Mouse (Mus musculus) embryonic facial prominence, embryonic 12.5 days (tissue): ENCODE measurements around the gene Dzip1. TPM values are rescaled to one million over a fixed set of nuclear protein-coding genes. Genes with fewer than 3 reads are reported as not detected.
A peak's percentile ranks its signal among the peaks of the same experiment; 100 is the strongest.

ENCODE experiments used
- ATAC-seq: fragments of 200-750 bp; cut with Nextera tagmentation; 2 replicates; pipeline ENCODE4 v1.8.0; 2017; ENCODE audit not compliant: insufficient number of reproducible peaks, insufficient read depth, low FRiP score, low TSS enrichment
- H3K27ac ChIP-seq: fragments of 300-500 bp; sonication (generic); 2 replicates; pipeline ENCODE4 v1.5.1; 2016; ENCODE audit warnings: mild to moderate bottlenecking
- H3K27me3 ChIP-seq: fragments of 300-500 bp; sonication (generic); 2 replicates; pipeline ENCODE4 v1.6.1; 2016; ENCODE audit warnings: mild to moderate bottlenecking, moderate library complexity
- H3K36me3 ChIP-seq: fragments of 300-500 bp; sonication (generic); 2 replicates; pipeline ENCODE4 v1.6.1; 2016; ENCODE audit warnings: mild to moderate bottlenecking
- H3K4me1 ChIP-seq: fragments of 300-500 bp; sonication (generic); 2 replicates; pipeline ENCODE4 v1.6.1; 2016
- H3K4me2 ChIP-seq: fragments of 300-500 bp; sonication (generic); replicated peaks from 2 replicates; pipeline ENCODE4 v1.6.1; 2016; ENCODE audit warnings: mild to moderate bottlenecking, moderate library complexity
- H3K4me3 ChIP-seq: fragments of 300-500 bp; sonication (generic); 2 replicates; pipeline ENCODE4 v1.5.1; 2016; ENCODE audit warnings: mild to moderate bottlenecking
- H3K9ac ChIP-seq: fragments of 300-500 bp; sonication (generic); 2 replicates; pipeline ENCODE4 v1.6.1; 2016; ENCODE audit warnings: mild to moderate bottlenecking, moderate library complexity
- H3K9me3 ChIP-seq: fragments of 300-500 bp; sonication (generic); 2 replicates; pipeline ENCODE4 v1.6.1; 2016; ENCODE audit warnings: mild to moderate bottlenecking, moderate library complexity
- WGBS: fragments of 180-500 bp; shearing (Covaris S2); methylation state at CpG from one replicate; pipeline ENCODE4 v1.1.7; 2016; 5-methylcytosine and 5-hydroxymethylcytosine counted together
- polyA plus RNA-seq: library from polyadenylated mRNA; unstranded; fragments of >200 nt; fragmentation: Nextera tagmentation; extraction: Ambion mirVana; gene quantifications from 2 replicates; pipeline ENCODE4 v1.2.1, GENCODE M21; 2016

Dzip1 gene
- 43.0 and 48.0 TPM in 2 replicates for polyA plus RNA-seq

DNA sequence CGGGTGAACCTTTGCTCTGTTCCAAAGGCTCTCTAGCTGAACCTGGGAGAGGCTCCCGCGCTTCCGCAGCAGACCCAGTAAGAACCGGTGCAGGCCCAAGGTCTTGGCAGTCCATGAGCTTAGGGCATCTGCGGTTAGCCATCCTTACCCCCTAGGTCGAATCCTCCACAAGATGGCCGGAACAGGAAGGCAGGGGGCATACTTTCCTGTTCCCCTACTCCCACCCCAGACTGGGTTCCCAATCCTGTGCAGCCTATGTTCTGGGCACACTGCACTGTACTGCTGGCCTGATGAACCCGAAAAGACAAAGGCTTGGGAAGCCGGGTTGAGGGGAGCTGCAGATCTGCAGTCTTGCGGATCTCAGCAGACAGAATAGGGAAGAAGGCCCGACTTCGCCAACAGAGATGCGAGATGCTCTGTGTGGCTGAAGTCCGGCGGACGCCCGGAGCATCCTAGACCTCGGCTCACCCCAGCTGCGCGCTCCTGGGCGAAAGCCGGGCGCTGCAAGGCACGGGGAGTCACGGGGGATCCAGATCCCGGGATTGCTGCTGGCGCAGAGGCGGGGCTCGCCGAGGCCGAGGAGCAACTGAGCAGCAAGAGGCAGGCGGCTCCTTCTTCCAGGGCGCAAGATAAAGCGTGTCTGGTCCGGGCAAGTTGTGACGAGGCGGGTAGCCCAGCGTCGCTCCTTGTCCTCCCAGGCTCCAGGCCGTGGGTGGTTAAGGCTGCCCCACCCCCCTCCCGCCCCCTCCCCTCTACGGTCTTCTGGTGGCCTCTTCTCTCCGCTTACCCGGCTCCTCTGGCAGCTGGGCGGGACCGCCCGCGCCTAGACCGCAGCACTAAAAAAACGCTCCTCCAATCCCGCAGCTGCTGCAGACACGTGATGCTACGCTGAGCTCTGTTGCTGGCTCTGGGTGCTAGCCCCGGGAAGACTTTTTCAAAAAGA, at the start of gene Dzip1:
Dzip1 (minus strand) TSS at position 788 of the 943 bp plus-strand sequence.
- peak within 1 kb of the TSS; percentile 73 for H3K4me3 ChIP-seq
- H3K4me2 ChIP-seq, result peak within 1 kb of the TSS; percentile 80
- H3K27ac ChIP-seq, result peak within 1 kb of the TSS; percentile 94
- no peaks in the 10 kb centered on the region for H3K9me3 ChIP-seq
- ATAC-seq, result peak; percentile 92
- H3K27me3 ChIP-seq, result 0 out of 2 replicates have a peak, but pooled peaks cover 5% of the 10 kb centered on the region
- H3K4me1 ChIP-seq, result peaks cover 35% of the 10 kb centered on the region
- H3K36me3 ChIP-seq, result no peaks in the 10 kb centered on the region; the same call in 1 of the 2 replicates
- H3K9ac ChIP-seq, result peak within 1 kb of the TSS; percentile 75
- under 1% methylated on average over 55 of the region's 55 CpGs for WGBS

DNA sequence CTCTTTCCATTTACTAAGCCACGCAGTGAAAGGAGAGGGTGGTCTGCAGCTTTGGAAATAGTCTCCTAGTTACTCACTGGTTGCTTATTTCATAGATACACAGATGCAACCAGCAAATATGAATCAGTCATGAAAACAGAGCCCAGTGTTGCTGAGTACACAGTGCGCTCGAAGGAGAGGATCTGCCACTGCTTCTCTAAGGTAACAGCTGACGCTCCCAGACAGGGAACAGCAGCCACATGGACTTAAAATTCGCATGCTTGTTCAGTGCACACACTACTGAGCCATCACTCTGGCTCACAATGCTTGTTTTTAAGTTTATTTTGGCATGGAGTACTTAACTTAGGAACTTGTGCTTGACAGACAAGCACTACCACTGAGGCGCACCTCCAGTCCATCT, 47.0 kb upstream of the Dzip1 start:
- H3K27ac ChIP-seq, result no peak overlapping the region
- no peak overlapping the region for H3K4me3 ChIP-seq
- H3K27me3 ChIP-seq, result no peaks in the 10 kb centered on the region
- no peaks in the 10 kb centered on the region for H3K4me1 ChIP-seq
- ATAC-seq, result no peak
- WGBS, result 97% methylated on average over 6 of the region's 6 CpGs
- H3K36me3 ChIP-seq, result peaks cover 62% of the 10 kb centered on the region
- no peaks in the 10 kb centered on the region for H3K9me3 ChIP-seq
- no peak overlapping the region for H3K4me2 ChIP-seq
- H3K9ac ChIP-seq, result no peak overlapping the region

DNA sequence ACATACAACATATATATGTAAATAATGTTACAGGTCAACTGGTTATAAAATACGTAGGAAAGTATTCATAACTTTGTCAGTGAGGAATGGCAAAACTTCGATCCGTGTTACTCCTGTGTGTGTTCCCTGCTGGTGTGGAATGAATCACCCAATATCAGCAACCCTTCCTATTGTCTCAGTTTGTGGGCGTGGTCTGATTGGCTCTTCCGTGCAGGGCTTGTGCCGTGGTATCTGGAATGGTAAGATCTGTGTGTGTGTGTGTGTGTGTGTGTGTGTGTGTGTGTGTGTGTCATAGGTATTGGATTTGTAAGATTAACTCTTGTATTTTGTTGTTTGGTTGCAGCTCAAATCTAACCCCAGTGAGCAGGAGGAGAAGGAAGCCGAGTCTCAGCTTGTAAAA, 42.4 kb upstream of the Dzip1 start:
- no peak overlapping the region for H3K27ac ChIP-seq
- ATAC-seq, result no peak
- H3K9me3 ChIP-seq, result no peaks in the 10 kb centered on the region
- H3K36me3 ChIP-seq, result peaks cover 50% of the 10 kb centered on the region
- no peak overlapping the region for H3K9ac ChIP-seq
- 88% methylated on average over 7 of the region's 7 CpGs for WGBS
- H3K4me1 ChIP-seq, result no peaks in the 10 kb centered on the region
- no peak overlapping the region for H3K4me2 ChIP-seq
- no peaks in the 10 kb centered on the region for H3K27me3 ChIP-seq
- H3K4me3 ChIP-seq, result no peak overlapping the region

DNA sequence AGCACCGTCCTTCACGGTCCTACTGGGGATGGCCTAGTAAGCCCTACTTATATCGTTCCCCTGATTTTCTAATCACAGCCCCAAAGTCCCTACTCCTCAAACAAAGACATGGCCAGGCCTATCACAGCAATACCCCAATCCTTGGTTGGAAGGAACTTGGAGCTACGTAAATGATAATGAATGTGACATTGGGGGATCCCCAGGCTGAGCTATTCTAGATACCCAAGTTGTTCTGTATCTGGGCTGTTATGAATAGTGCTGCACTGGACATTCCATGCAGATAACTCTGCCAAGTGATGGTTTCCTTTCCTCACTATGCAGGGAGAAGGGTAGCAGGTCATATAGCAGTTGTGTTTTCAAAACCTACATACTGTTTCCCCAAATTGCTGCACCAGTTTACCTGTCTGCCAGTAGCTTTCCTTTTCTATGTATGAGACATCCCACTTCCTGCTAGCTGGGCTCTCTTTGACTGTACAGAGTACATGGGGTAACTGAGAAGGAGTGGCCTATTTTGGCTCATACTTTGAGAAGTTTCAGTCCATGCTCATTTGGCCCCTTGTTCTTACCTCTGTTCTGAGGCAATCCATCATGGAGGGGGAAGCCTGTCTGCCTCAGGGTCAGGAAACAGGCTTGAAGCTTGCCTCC, 40.2 kb upstream of the Dzip1 start:
- H3K4me3 ChIP-seq, result no peak overlapping the region
- no peak overlapping the region for H3K9ac ChIP-seq
- 95% methylated on average over 4 of the region's 4 CpGs for WGBS
- H3K36me3 ChIP-seq, result peaks cover 47% of the 10 kb centered on the region
- H3K4me1 ChIP-seq, result no peaks in the 10 kb centered on the region
- no peaks in the 10 kb centered on the region for H3K9me3 ChIP-seq
- no peak overlapping the region for H3K4me2 ChIP-seq
- no peak for ATAC-seq
- H3K27ac ChIP-seq, result no peak overlapping the region
- H3K27me3 ChIP-seq, result no peaks in the 10 kb centered on the region

DNA sequence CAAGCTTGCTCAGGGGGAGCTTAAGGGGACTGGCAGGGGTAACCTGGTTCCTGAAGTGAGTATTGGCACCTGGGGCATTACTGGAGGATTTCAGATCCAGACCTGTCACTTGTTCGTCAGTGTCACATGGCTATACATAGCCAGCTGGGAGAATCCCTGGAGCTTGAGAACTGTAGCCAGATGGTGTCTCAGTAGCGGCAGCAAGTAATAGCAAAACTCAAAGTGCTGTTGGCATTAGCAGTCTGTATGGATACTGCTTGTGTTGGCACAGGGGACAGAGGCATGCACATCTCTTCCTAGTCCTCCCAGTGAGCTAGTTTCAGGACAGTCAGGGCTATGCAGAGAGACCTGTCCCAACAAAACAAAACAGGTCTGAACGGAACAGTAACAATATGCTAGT, 32.8 kb upstream of the Dzip1 start:
- Histone ChIP-seq H3K4me3 (no peak overlapping the region), H3K27ac (no peak overlapping the region), H3K4me1 (no peaks in the 10 kb centered on the region), H3K9me3 (no peaks in the 10 kb centered on the region), H3K36me3 (peaks cover 51% of the 10 kb centered on the region), H3K27me3 (no peaks in the 10 kb centered on the region), H3K4me2 (no peak overlapping the region), H3K9ac (no peak overlapping the region)
- WGBS, result 92% methylated on average over 3 of the region's 3 CpGs
- ATAC-seq, result no peak

DNA sequence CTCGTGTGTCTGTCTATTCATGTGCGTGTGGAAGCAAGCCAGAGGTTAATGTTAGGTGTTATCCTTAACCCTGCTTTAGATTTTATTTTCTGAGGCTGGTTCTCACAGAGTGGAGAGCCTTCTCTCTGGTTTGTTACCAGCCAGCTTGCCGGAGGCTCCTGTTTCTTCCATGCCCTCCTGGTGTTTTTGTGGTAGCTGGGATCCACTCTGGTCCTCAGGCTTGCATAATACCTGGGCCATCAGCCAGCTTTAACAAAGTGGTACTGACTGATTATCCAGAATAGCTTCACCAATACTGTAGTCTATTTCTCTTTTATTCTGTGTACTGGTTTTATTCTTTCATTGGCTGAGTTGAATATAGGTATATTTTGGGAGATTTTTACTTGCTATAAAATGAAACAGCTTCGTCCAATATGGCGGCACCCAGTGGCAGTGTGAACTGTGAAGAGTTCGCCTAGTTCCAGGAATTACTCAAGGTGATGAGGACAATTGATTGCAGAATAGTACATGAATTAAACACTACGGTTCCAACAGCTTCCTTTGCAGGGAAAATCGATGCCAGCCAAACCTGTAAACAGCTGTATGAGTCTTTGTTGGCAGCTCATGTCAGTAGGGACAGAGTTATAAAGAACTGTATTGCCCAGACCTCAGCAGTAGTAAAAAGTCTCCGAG, 26.8 kb upstream of the Dzip1 start:
- Histone ChIP-seq H3K9me3 (no peaks in the 10 kb centered on the region), H3K9ac (no peak overlapping the region)
- ATAC-seq, result no peak

DNA sequence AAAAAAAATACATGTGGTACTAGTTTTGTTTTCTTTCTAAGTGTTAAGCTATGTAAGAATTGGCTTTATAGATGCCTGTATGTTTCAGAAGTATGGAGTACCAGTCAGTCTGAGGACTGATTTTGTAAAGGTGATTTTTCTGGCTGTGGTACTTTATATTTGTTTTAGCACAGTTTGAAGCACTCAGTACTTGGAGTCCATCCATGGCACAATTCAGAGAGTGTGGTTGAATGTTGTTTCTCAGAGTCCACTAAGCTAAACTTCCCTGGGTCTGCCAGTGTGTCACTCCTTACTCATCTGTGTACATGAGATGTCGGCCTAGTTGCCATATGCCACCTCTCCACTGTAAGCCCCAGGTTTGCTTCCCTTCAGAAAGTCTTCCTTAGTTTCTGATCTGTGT, 23.6 kb upstream of the Dzip1 start:
- Histone ChIP-seq H3K9me3 (no peaks in the 10 kb centered on the region), H3K27me3 (no peaks in the 10 kb centered on the region), H3K27ac (no peak overlapping the region), H3K4me3 (no peak overlapping the region), H3K4me2 (no peak overlapping the region), H3K4me1 (no peaks in the 10 kb centered on the region), H3K9ac (no peak overlapping the region), H3K36me3 (peaks cover 7% of the 10 kb centered on the region)
- WGBS, result 90% methylated on average over 1 of the region's 1 CpGs
- ATAC-seq, result no peak

More for the DNA sequence above, 26.8 kb upstream of the Dzip1 start:
- H3K36me3 ChIP-seq, result peaks cover 14% of the 10 kb centered on the region
- WGBS, result 94% methylated on average over 9 of the region's 9 CpGs
- no peaks in the 10 kb centered on the region for H3K4me1 ChIP-seq
- H3K27me3 ChIP-seq, result no peaks in the 10 kb centered on the region
- no peak overlapping the region for H3K27ac ChIP-seq
- no peak overlapping the region for H3K4me2 ChIP-seq
- no peak overlapping the region for H3K4me3 ChIP-seq

DNA sequence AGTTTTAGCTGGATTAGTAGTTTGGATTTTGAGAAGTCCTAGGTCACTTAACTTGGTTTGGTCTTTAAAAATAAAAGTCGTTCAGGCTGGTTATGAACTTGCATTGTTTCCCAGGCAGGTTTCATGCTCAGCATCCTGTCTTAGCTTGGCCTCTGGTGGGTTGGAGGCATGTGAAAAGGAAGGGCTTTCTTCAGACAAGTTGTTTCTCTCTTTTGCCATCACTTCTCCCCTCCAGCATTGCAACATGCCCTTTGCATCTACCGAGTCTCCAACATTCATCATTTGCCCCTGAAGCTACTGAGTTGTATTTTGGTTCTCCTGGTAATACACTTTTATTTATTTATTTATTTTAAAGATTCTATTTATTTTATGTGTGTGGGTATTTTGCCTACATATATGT, 19.4 kb upstream of the Dzip1 start:
- no peaks in the 10 kb centered on the region for H3K27me3 ChIP-seq
- H3K4me3 ChIP-seq, result no peak overlapping the region
- no peak for ATAC-seq
- no peak overlapping the region for H3K9ac ChIP-seq
- H3K4me2 ChIP-seq, result no peak overlapping the region
- H3K36me3 ChIP-seq, result no peaks in the 10 kb centered on the region
- peaks cover 7% of the 10 kb centered on the region for H3K4me1 ChIP-seq
- H3K9me3 ChIP-seq, result no peaks in the 10 kb centered on the region
- 80% methylated on average over 2 of the region's 2 CpGs for WGBS
- H3K27ac ChIP-seq, result no peak overlapping the region

DNA sequence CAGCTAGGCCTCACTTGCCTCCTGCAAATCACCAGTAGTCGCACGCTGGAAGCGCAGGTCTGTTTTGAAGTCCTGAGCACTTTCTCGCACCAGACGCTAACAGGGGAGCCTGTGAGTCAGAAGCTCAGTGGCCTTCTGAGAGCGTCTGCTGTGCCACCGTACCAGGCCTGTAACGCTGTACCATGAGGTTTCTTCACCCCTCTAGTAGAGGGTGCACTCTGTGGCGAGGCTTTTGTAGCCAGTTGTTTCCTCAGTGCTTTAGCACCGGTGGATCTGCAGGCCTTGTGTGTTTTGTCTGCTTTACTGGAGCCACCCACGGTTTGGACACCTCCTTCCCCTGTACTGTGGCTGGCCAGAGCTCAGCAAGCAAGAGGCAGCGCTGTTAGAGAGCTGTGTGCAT, 16.8 kb upstream of the Dzip1 start:
- WGBS, result 52% methylated on average over 12 of the region's 12 CpGs
- Histone ChIP-seq H3K4me3 (no peak overlapping the region), H3K4me2 (no peak overlapping the region), H3K4me1 (peaks cover 17% of the 10 kb centered on the region), H3K36me3 (no peaks in the 10 kb centered on the region), H3K27ac (no peak overlapping the region), H3K9me3 (no peaks in the 10 kb centered on the region), H3K27me3 (no peaks in the 10 kb centered on the region), H3K9ac (no peak overlapping the region)
- no peak for ATAC-seq

DNA sequence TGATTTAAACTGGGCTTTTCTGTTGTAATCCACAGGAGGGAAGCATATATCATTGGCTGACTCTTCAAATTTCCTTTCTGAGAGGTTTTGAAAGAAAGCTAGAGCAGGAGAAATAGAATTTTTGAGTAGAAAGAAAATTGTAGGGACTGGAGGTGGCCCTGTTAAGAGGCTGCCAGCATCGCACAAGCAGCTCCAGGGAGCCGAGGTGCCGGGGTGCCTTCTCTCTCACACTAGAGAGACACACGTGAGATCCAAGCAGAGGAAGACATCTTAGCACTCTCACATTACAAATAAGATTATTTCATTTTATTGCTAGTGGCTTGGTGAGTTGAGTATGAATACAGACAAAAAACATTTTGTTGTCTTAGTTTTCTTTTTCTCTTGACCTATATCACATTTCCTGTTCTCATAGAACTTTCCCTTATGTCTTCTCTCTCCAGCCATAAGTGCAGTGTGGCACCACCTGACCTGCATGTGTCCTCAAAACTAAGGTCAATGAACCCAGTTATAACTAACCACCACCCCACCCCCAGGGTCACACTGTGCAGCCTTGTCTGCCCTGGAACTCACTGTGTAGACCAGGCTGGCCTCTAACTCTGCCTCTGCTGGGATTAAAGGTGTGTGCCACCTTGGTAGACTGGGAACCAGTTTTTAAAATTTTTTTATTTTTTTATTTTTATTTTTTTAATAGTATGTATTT, 15.7 kb upstream of the Dzip1 start:
- no peak overlapping the region for H3K4me3 ChIP-seq
- no peaks in the 10 kb centered on the region for H3K9me3 ChIP-seq
- no peak overlapping the region for H3K4me2 ChIP-seq
- H3K36me3 ChIP-seq, result no peaks in the 10 kb centered on the region
- ATAC-seq, result no peak
- H3K27ac ChIP-seq, result no peak overlapping the region
- H3K9ac ChIP-seq, result no peak overlapping the region
- H3K4me1 ChIP-seq, result peaks cover 23% of the 10 kb centered on the region
- H3K27me3 ChIP-seq, result no peaks in the 10 kb centered on the region
- 72% methylated on average over 4 of the region's 4 CpGs for WGBS

DNA sequence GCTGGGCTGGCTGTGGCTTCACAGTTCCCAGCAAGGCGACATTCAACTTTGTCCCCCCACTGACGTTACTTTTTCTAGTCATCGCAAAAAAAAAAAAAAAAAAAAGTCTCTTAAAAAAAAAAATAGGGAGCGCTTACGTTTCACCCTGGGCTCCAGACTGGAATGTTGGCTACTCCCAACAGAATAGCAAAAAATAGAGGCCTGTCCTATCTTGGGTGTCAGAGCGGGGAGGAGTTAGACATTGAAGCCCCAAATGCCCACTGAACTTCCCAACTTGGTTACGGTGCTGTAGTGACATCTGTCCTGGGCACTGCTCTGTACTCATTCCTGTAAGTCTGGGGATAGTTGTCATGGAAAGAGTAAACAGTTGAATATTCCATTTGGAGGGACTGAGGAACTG, 13.3 kb upstream of the Dzip1 start:
- ATAC-seq, result no peak
- H3K36me3 ChIP-seq, result no peaks in the 10 kb centered on the region
- H3K4me3 ChIP-seq, result peak overlapping the region; percentile 92
- peak overlapping the region; percentile 68 for H3K4me2 ChIP-seq
- 2% methylated on average over 7 of the region's 7 CpGs for WGBS
- 0 out of 2 replicates have a peak, but pooled peaks cover 3% of the 10 kb centered on the region for H3K27me3 ChIP-seq
- H3K27ac ChIP-seq, result no peak overlapping the region
- H3K9me3 ChIP-seq, result no peaks in the 10 kb centered on the region
- peaks cover 23% of the 10 kb centered on the region for H3K4me1 ChIP-seq
- peak overlapping the region; percentile 97 for H3K9ac ChIP-seq
